Mouse (Mus musculus) cerebellum, adult 9-10 months (tissue): Measurements from ENCODE around the gene Kif3a.
"Not testable (repeated sequence)": the region's sequence is repeated elsewhere in the genome, so short reads cannot be mapped to it uniquely, and the experiment has no call there.

Source experiments
- DNase-seq: peaks from one replicate; pipeline ENCODE4 v3.0.0; 2022

The Kif3a gene

DNA sequence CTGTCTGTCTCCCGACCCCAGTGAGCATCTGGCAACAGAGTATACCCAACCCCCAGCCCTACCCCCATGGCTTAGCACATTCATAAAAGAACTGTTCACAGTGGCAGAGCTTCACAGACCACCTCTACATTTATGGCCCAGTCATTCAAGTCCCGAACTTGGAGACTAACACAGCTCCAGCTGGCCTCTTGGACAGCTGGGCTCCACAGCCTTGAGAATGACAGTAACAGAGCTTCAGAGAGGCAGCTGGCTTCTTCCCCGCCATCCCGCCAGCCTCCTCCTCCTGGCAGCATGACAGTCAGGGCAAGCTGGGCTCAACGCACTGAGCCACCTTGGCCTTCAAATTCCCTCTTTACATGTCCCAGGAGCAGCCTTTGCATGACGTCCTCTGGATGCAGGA lies 20.9 kb upstream of the Kif3a start:
- no peak for DNase-seq

DNA sequence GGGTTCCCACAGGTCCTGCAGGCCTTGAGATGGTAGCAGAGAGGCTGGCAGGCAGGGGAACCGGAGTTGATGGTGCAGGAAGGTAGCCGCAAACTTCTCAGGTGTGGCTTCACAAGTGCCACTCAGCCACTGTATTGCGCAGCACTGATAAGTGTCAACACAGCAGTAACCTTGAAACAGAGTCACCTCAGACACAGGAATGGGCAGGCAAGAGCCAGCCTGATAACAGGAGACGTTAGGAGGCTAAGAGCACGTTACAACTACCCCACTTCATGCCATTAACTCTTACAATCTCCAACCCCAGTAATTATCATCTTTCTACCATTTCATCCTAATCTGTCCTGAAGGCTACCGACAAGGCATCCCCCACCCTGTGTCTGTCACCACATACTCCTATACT lies 19.6 kb upstream of the Kif3a start:
- DNase-seq = no peak

DNA sequence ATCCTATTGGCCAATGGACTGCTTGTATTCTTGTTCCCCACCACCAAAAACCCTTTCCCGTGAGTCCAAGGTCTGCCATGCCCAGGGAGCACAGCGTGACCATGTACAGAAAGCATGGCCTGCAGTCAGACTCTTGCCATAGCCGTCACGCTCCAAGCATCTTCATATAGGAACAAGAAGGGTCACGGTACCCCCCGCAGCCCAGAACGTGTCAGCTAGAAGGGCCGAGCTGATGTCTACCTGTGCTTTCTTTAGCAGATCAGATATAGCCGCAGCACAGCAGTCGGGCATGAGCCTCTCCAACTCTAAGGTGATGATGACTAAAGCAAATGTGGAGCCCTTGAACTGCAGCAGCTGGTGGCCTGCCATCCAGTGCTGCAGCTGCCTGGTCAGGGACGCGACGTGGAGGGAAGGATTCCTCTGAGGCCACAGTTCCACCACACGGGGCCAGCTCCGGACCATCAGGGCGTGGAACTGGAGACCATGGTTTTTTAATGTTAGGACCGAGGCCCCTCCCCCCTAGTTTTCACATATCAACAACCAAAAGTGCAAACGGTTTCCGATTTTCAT lies 19.1 kb upstream of the Kif3a start:
- DNase-seq = no peak

DNA sequence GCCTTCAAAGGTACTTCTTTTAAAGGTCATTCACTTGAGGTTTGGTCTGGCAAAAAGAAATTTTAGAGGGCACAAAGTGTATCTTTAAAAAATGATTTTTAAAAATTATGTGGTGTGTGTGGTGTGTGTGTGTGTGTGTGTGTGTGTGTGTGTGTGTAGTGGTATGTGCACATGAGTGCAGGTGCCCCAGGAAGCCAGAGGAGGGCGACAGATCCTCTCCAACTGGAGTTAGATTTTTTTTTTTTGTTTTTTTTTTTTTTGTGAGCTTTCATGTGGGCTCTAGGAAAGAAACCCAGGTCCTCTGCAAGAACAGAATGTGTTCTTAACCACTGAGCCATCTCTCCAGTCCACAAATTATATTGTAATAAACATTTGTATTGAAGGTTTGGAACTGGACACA lies 16.5 kb upstream of the Kif3a start:
- DNase-seq = no peak

DNA sequence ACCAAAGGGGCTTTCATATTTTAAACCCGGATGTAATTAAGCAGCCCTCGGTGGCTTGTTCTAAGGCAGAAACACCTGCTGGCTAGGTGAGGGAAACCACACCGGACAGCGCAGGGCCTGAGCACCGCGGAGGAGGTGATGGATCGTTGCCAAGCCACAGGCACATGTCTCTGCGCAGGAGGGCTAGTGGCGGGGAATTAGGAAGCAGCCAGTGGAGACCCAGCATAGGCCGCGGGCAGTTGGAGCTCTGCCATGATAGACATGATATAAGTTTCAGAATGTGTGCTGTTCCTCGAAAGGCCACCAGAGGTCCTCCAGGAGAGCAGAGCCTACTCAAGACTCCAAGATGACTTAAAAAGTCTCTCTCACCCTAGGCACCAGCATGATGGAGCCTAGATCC lies 15.4 kb upstream of the Kif3a start:
- DNase-seq = peak; percentile 81

DNA sequence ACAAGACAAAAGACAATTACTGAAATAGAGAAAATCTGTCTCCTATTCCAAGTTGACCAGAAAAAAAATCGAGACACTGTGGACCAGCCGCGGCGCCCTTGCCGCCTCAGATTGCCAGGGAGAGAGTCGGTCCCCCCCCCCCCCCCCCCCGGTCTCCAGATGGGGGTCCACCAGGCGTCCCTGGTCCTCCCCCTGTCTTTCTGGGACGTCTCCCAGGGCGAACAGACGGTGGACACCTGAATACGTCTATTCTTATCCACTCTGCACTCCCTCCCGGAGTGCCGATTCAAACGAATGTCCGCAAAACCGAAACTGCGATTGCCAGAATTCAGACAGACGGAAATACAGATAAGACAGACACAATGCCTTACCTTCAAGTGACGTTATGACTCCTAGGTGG lies 10.7 kb upstream of the Kif3a start:
- not testable (repeated sequence) for DNase-seq

DNA sequence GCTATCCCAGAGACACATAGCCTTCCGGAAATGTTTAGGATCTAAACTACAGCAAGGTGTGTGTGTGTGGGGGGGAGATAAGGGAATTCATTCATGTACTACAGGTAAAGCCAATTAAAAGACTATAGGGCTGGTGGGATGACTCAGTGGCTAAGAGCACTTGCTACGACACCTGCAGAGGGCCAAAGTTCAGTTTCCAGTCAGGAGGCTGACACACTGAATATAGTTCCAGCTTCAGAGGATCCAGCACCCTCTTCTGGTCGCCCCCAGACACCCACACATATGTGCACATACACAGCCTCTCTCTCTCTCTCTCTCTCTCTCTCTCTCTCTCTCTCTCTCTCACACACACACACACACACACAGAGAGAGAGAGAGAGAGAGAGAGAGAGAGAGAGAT lies 9.2 kb upstream of the Kif3a start:
- DNase-seq = not testable (repeated sequence)

DNA sequence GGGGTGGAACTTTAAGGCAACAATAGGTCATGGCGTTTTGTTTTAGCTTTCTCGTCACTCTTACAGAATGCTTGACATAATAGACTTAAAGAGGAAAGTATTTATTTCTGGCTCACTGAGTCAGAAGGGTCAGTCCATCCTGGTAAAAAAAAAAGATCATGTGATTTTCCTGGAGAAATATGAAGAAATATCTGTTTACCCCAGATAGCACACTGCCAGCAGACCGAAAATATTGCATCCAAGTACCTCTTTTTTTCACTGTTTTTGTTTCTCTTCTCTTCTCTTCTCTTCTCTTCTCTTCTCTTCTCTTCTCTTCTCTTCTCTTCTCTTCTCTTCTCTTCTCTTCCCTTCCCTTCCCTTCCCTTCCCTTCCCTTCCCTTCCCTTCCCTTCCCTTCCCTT lies 7.2 kb upstream of the Kif3a start:
- DNase-seq = not testable (repeated sequence)

DNA sequence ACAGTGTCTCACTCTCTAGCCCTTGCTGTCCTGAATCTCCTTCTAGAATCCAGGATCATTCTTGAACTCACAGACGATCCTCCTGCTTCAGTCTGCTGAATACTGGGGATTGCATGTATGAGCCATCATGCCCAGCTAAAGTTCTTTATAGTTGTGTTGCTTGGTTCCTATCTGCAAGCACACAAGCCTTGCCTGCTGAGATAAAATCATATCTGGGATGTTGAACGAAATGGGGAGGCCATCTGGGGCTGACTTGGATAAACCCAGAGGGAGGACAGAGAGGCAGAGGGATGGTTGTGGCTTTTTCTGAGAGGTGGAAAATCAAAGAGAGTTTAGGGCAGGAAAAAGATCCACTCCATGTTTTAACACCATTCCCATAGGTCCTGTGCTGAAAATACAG lies 5.2 kb upstream of the Kif3a start:
- DNase-seq = no peak

DNA sequence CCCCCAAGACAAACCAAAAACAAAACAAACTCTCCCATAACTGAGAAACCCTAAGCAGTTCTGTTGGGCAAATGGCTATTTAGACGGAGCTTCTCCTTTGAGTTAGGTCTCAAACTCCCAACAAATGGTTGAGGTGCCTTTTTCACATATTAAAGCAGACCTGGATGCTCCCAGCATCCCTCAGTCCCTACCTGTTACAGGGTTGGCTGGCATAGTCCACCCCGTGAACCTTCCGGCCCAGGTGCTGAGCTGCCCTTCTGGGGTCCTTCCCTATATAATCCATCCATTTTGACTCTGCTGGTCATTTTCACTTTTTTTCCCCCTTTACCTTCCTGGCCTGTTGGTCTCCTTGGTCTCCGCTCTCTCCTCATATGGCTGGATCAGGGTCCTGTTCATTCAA lies 533 bp upstream of the Kif3a start:
- no peak for DNase-seq

DNA sequence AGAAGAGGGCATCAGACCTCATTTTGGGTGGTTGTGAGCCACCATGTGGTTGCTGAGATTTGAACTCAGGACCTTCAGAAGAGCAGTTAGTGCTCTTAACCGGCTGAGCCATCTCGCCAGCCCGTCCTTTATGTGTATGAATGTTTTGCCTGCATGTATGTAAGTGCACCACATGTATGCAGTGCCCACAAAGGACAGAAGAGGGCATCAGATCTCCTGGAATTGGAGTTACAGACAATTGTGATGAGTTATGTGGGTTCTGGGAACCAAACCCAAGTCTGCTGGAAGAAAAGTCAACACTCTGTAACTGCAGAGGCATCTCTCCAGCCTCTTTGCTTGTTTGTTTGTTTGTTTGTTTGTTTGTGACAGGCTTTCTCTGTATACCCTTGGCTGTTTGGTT lies 13.4 kb downstream of the Kif3a start:
- DNase-seq = no peak

DNA sequence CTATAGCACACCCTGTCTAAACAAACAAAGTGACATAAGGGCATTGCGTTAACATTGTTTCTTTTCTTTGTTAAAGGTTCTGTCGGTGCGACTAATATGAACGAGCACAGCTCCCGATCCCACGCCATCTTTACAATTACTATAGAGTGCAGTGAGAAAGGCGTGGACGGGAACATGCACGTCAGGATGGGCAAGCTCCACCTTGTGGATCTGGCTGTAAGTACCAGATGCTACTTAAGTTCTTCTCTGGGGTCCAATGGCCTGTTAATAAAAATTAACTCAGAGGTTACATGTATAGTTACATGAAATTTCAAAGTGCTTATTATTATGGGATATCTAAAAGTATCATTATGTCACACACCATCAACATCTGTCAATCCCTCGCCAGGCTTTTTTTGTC lies 16.0 kb downstream of the Kif3a start:
- no peak for DNase-seq

DNA sequence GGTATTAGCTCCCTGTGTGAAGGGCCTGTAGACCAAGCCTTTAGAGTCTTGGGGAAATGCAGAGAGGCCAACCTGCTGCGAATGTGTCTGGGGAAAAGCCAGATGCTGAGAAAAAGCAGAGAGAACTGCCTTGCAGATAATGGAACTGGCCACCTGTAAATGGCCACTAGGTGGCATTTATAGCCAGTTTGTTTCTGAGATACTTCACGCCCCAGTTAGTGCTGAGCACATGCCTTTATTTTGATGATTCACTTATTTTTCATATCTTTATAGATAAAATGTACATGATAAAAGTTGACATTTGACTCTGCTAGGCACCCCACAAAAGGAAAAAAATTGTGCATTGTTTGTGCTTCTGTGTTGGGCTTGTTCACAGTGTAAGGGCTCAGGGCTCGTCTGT lies 17.7 kb downstream of the Kif3a start:
- no peak for DNase-seq

DNA sequence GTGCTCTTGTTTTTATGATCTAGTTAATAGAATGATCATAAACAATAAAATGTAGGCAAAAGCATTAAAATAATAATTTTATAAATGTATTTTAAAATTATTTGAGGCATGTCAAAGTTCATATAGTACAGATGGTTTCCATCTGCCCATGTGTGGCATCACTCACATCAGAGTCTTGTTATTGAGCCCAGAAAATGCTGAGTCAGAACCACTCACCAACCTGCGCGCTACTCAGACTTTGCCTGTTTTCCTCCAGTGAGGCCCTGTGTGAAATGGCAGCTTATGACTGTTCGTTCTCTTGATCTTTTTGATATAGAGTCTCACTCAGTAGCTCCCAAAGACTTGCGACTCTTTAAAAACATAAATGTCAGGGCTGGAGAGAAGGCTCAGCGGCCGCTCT lies 18.3 kb downstream of the Kif3a start:
- no peak for DNase-seq

DNA sequence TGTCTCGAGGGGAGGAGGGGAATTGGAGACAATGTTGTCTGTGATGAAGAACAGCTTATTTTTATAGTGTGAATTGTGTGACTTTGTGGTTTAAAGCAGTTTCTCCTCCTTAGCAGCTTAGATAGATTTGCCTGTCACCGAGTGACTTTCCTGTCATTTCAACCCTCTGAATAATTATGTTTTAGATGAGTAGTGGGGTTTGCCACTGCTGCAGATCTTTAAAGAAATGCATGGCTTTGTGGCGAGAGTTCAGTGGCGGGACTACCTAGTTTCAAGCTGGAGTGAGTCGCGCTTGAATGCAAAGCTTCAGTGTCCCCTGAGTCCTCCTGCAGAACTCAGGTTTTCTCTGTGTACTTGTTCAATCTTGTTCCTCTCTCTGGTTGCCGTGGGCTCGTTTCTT lies 21.1 kb downstream of the Kif3a start:
- no peak for DNase-seq

DNA sequence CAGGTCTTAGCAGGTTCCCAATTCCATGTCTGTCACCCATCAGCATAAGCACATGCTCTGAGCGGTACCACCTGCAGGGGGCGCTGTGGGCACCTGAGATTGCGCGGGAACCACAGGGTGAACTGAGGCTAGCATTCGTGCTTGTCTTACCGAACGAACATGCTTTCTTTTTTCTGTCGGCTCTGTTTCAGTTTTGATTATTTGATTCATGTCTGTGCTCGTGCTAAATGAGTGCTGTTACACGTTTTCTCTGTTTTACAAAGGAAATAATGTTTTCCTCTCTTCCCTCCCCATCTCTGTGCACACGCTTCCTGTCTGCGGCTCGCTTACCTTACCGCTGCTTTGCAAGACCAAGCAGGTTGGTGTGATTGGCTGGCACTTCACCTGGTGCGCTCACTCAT lies 23.2 kb downstream of the Kif3a start:
- DNase-seq = no peak

DNA sequence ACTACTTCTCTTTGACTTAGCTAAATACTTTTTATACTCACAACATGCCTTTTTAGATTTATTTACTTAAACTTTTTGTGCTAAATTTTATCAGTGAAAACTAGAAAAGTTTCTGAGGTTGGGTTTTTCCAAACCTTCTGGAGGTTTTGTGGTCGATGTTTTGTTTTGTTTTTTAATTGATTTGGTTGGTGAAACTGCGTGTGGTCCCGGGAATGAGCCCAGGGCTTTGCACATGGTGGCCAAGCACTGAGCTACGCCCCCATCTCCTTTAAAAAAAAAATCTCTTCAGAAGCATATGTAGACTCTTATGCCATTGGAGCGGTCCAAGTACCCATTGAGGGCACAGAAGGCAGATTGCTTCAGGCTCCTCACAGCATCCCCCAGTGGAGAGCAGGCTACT lies 23.9 kb downstream of the Kif3a start:
- no peak for DNase-seq

DNA sequence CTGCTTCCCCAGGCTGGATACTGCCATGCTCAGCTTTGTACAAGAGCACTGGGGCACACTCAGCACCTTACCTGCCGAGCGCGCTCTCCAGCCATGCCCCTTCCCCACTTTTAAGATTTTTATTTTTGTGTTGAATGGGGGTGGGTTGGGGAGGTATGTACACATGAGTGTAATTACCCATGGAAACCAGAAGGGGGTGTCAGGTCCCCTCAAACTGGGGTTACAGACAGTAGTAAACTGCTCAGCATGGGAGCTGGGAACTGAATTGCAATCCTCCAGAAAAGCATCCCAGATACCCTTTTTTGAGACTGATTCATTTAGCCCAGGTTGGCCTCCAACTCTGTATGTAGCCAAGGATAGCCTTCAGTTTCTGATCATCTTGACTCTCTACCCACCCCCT lies 37.8 kb downstream of the Kif3a start:
- DNase-seq = no peak

DNA sequence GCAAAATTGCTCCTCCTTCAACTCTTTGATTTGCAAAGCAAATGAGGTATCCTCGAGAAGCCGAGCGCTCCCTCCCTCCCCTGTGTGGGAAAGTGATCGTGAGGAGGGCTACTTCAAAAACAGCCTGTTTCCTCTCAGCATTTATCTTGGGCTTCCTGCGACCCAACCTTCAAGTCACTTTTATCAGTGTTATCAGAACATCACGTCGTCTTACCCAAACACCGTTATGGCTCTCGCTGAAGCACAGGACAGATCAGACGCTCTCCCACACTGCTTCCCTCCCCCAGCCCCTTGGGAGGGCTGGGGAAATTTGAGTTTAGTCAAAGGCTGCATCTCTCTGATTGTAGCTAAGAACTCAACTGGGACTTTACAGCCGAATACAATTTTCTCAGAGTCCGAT lies 38.4 kb downstream of the Kif3a start:
- DNase-seq = no peak

DNA sequence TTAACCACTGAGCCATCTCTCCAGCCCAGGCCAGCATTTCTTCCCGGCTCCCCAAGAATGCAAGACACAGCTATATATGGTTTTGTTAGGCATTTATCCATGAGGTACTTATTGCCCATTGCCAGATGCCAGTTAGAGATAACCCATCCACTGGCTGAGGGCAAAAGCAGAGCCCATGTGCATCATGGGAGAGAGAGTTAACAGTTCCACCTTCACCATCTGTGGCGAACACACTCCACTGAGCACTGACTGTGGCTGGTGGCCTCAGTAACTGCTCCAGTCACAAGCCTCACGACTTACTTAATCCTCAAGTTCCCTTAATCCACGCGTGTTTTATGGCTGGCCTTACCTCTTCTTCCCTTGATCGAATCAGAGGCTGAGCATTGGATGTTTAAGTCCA lies 42.1 kb downstream of the Kif3a start:
- no peak for DNase-seq

DNA sequence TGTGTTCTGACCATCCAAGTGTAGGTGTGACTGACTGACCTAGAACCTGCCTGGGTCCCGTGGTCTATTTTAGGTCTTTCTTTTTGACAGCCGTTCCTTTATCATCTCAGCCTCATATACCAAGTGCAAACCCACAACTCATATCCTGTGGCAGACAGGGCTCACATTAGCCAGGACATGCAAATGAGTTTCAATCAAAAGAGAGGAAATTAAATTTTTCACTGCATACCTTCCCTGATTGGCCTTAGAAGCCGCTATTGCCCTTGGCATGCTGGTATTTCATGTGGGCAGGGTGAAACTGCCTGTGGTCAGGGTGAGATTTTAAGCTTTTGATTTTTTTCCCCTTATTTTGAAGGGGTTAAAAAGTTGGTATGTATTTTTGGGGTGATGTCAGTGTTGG lies 42.5 kb downstream of the Kif3a start:
- DNase-seq = no peak

DNA sequence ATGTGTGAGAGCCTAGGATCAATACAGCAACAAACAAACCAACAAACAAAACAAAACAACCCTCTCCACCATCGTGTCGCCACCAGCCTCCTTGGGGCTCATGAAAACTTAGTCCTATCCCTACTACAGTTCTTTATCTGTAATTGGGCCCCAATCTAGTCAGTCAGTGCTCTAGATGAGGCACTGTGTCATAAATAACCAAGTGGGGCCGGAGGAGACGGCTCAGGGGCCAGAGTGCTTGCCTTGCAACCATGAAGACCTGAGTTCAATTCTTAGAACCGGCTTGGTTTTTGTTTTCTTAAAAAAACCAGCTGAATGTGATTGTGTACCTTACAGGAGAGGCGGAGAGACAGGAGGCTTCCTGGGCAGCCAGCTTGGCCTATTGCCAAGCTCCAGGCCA lies 48.0 kb downstream of the Kif3a start:
- no peak for DNase-seq

DNA sequence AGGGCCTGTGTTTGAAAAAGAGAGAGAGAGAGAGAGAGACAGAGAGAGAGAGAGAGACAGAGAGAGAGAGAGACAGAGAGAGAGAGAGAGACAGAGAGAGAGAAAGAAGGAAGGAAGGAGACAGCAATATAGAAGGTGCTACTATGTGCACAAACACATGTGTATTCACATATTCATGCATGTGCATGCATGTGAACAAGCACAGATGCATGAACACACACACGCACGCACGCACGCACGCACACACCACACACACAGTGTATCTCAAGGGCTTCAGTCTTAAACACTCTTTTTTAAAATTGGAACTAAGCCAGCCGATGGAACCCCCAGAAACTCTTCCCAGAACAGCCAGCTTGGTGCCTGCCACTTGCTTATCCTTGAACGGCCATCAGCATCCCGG lies 48.4 kb downstream of the Kif3a start:
- no peak for DNase-seq

DNA sequence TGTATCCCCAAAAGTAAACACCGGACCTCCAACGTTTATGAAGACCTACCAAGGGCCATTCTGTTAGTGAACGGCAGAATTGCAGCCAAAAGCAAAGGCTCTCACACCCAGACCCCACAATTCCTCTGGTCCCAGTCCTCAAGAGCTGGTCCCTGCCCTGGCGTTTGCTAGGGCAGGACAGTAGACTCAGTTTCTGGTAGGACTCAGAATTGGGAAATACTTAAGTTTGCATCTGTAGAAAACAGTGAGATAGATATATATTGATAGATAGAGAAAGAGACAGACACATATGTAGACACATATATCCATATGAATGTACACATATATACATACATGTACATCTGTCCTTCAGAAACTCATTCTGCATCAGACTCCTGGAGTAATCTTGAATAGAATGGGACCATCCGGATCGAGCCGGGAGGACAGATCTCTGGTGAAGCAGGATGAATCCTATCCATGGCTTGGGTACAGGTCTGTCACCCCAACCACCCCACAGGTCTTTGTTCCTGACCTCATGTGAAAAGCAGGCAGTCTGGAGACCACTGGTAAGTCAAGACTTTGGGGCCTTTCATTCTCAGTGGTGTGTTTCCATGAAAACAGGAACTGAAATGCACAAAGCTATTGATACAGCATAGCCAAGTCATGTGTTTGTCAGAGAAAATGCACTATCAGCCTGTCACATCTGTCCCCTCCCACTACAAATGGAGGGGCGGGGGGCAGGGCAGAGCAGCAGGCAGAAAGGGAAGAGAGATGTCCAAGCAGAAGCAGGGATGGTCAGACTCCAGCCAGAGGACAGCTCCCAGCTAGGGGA lies 49.8 kb downstream of the Kif3a start:
- DNase-seq = no peak

DNA sequence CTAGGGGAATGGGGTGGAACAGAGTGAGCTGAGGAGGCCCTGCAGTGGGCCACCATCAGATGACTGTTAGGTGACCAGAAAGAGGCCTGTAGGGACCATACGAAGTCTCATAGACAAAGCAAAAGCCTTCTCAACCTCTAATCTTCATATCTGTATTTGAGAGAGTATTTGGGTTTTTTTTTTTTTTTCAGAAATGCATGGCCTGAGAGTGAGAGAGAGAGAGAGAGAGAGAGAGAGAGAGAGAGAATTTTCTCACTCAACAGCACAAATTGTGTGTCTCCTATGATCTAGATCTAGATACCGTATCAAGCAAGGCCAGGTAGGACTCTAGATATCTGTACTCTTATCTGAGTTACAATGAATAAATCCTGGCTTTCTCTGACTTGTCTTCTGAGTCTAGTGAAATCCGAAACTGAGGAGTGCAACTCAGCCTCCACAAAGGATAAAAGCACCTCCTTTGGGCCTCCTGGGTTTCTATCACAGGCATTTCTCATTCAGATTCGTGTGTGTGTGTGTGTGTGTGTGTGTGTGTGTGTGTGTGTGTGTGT lies 50.5 kb downstream of the Kif3a start:
- DNase-seq = no peak
